Mouse (Mus musculus): ENCODE data around the gene Capn15. TPM values are rescaled to one million over a fixed set of nuclear protein-coding genes. Genes with fewer than 3 reads are reported as not detected.

The Capn15 gene
- total RNA-seq (2015) (8.6 and 11.2 TPM in 2 replicates), total RNA-seq (2017) (2.4 and 3.3 TPM in 2 replicates)

GRCm38 (mm10) chr17:25985306-25986294 is at the start of gene Capn15:
TSS of gene Capn15 (minus strand) at chr17:25985796.
- peak; percentile 94 for ATAC-seq (replicated peaks; ENCODE audit: poor library complexity)

GRCm38 (mm10) chr17:26032037-26032436 is 46.4 kb upstream of the Capn15 start:
- no peak for ATAC-seq (replicated peaks; ENCODE audit: poor library complexity)

- ATAC-seq (replicated peaks; ENCODE audit: poor library complexity): no peak
These were observed 46.0 kb upstream of the Capn15 start for GRCm38 (mm10) chr17:26031583-26031982.

- ATAC-seq (replicated peaks; ENCODE audit: poor library complexity): no peak
These were observed 42.7 kb upstream of the Capn15 start for GRCm38 (mm10) chr17:26028261-26028660.

GRCm38 (mm10) chr17:26024674-26025073 is 39.1 kb upstream of the Capn15 start:
- ATAC-seq (replicated peaks; ENCODE audit: poor library complexity): no peak

- no peak for ATAC-seq (replicated peaks; ENCODE audit: poor library complexity)
These were observed 38.4 kb upstream of the Capn15 start for GRCm38 (mm10) chr17:26023966-26024365.

- ATAC-seq (replicated peaks; ENCODE audit: poor library complexity): no peak
These were observed 37.6 kb upstream of the Capn15 start for GRCm38 (mm10) chr17:26023181-26023580.

- ATAC-seq (replicated peaks; ENCODE audit: poor library complexity): no peak
These were observed 36.2 kb upstream of the Capn15 start for GRCm38 (mm10) chr17:26021728-26022341.

GRCm38 (mm10) chr17:26020848-26021347 is 35.3 kb upstream of the Capn15 start:
- ATAC-seq (replicated peaks; ENCODE audit: poor library complexity): no peak

GRCm38 (mm10) chr17:26018388-26018787 is 32.8 kb upstream of the Capn15 start:
- ATAC-seq (replicated peaks; ENCODE audit: poor library complexity): no peak

- ATAC-seq (replicated peaks; ENCODE audit: poor library complexity): no peak
These were observed 32.4 kb upstream of the Capn15 start for GRCm38 (mm10) chr17:26017949-26018348.

GRCm38 (mm10) chr17:26017021-26017420 is 31.4 kb upstream of the Capn15 start:
- no peak for ATAC-seq (replicated peaks; ENCODE audit: poor library complexity)

- no peak for ATAC-seq (replicated peaks; ENCODE audit: poor library complexity)
These were observed 28.1 kb upstream of the Capn15 start for GRCm38 (mm10) chr17:26013711-26014110.

GRCm38 (mm10) chr17:26011841-26012460 is 26.4 kb upstream of the Capn15 start:
- ATAC-seq (replicated peaks; ENCODE audit: poor library complexity): peak; percentile 95

- ATAC-seq (replicated peaks; ENCODE audit: poor library complexity): peak; percentile 68
These were observed 23.9 kb upstream of the Capn15 start for GRCm38 (mm10) chr17:26009540-26009939.

- ATAC-seq (replicated peaks; ENCODE audit: poor library complexity): no peak
These were observed 23.2 kb upstream of the Capn15 start for GRCm38 (mm10) chr17:26008787-26009186.

GRCm38 (mm10) chr17:26008331-26008730 is 22.7 kb upstream of the Capn15 start:
- ATAC-seq (replicated peaks; ENCODE audit: poor library complexity): no peak

GRCm38 (mm10) chr17:26007646-26008045 is 22.1 kb upstream of the Capn15 start:
- 0 out of 2 replicates have a peak, but pooled peaks have one; percentile 13 for ATAC-seq (replicated peaks; ENCODE audit: poor library complexity)

- no peak for ATAC-seq (replicated peaks; ENCODE audit: poor library complexity)
These were observed 20.3 kb upstream of the Capn15 start for GRCm38 (mm10) chr17:26005731-26006450.

GRCm38 (mm10) chr17:26004711-26005110 is 19.1 kb upstream of the Capn15 start:
- no peak for ATAC-seq (replicated peaks; ENCODE audit: poor library complexity)

GRCm38 (mm10) chr17:26003864-26004263 is 18.3 kb upstream of the Capn15 start:
- no peak for ATAC-seq (replicated peaks; ENCODE audit: poor library complexity)
